Mouse (Mus musculus): ENCODE measurements around the gene Kcnk13.
A peak's percentile ranks its signal among the peaks of the same experiment; 100 is the strongest.

Gene Kcnk13

GRCm38 (mm10) chr12:100089265-100089664 is 125.0 kb downstream of the Kcnk13 start:
- no peak for DNase-seq (ENCODE audit: low read depth, low spot score)

- no peak for DNase-seq (ENCODE audit: low read depth, low spot score)
Observed at GRCm38 (mm10) chr12:100090750-100091149, 126.5 kb downstream of the Kcnk13 start.

GRCm38 (mm10) chr12:100093046-100093445 is 128.7 kb downstream of the Kcnk13 start:
- no peak for DNase-seq (ENCODE audit: low read depth, low spot score)

GRCm38 (mm10) chr12:100099971-100100706 is 135.8 kb downstream of the Kcnk13 start:
- no peak for DNase-seq (ENCODE audit: low read depth, low spot score)

GRCm38 (mm10) chr12:100100707-100101030 is 136.4 kb downstream of the Kcnk13 start:
- no peak for DNase-seq (ENCODE audit: low read depth, low spot score)

- DNase-seq (ENCODE audit: low read depth, low spot score), result no peak
Observed at GRCm38 (mm10) chr12:100101651-100102050, 137.4 kb downstream of the Kcnk13 start.

- no peak for DNase-seq (ENCODE audit: low read depth, low spot score)
Observed at GRCm38 (mm10) chr12:100104530-100104929, 140.2 kb downstream of the Kcnk13 start.

GRCm38 (mm10) chr12:100106275-100106895 is 142.1 kb downstream of the Kcnk13 start:
- peak; percentile 75 for DNase-seq (ENCODE audit: low read depth, low spot score)

GRCm38 (mm10) chr12:100107436-100107835 is 143.1 kb downstream of the Kcnk13 start:
- DNase-seq (ENCODE audit: low read depth, low spot score), result no peak

- peak; percentile 91 for DNase-seq (ENCODE audit: low read depth, low spot score)
Observed at GRCm38 (mm10) chr12:100109986-100110696, 145.8 kb downstream of the Kcnk13 start, which contains the start of gene Psmc1. Psmc1 (plus strand) TSS chr12:100110154.

Data from skeletal muscle tissue, adult 2 months (tissue).